Mouse (Mus musculus) hematopoietic stem cell, adult 5-6 weeks (primary cell): ENCODE results near the gene Ltb. TPM values are rescaled to one million over a fixed set of nuclear protein-coding genes. Genes with fewer than 3 reads are reported as not detected.

Source experiments
- ATAC-seq, 2 experiments: fragments of 125-278 bp in 1 of 2; replicated peaks in 1 of 2; 2 replicates each; pipeline ENCODE4 v1.8.0; 2016 to 2017; ENCODE audit warnings: inconsistent platforms in 2 of 2, mild to moderate bottlenecking in 2 of 2, moderate number of reproducible peaks in 2 of 2, low read depth in 1 of 2, moderate TSS enrichment in 1 of 2; ENCODE audit not compliant: low FRiP score in 2 of 2, poor library complexity in 2 of 2, severe bottlenecking in 2 of 2, insufficient read depth in 1 of 2, low TSS enrichment in 1 of 2
- total RNA-seq: library from RNA; stranded (forward); fragments of 172-1452, 232-1000 nt; gene quantifications from 2 replicates; pipeline ENCODE4 v1.2.3, GENCODE M21; 2017

Gene Ltb
- total RNA-seq, 1 experiment from 2014 or later, result 31.4 TPM

- peak; percentile 42 to 54; a peak in 3 of 4 replicates for ATAC-seq
Observed at GRCm38 (mm10) chr17:35185639-35186611, 8.3 kb upstream of the Ltb start.

GRCm38 (mm10) chr17:35186681-35187080, 7.6 kb upstream of the Ltb start:
- peak; percentile 46 to 63; a peak in 3 of 4 replicates for ATAC-seq

GRCm38 (mm10) chr17:35187345-35187744, 6.9 kb upstream of the Ltb start:
- ATAC-seq, result no peak

- ATAC-seq, result no peak; a peak in 1 of 4 replicates
Observed at GRCm38 (mm10) chr17:35187959-35188610, 6.2 kb upstream of the Ltb start, which contains the start of gene Lst1. Lst1 (minus strand) TSS chr17:35188439.

GRCm38 (mm10) chr17:35189186-35189585, 5.1 kb upstream of the Ltb start:
- peak; percentile 38 to 65 for ATAC-seq

- 0 out of 4 replicates have a peak, but pooled peaks have one; percentile 12 to 14 for ATAC-seq
Observed at GRCm38 (mm10) chr17:35190096-35190495, 4.1 kb upstream of the Ltb start.

GRCm38 (mm10) chr17:35191723-35192122, 2.5 kb upstream of the Ltb start:
- no peak for ATAC-seq

- peak in 1 of 2 experiments; percentile 41; a peak in 2 of 4 replicates for ATAC-seq
Observed at GRCm38 (mm10) chr17:35192924-35193323, 1.3 kb upstream of the Ltb start.

GRCm38 (mm10) chr17:35194844-35195630, 798 bp downstream of the Ltb start:
- no peak for ATAC-seq

- peak; percentile 68 to 75 for ATAC-seq
Observed at GRCm38 (mm10) chr17:35195631-35196320, 1.5 kb downstream of the Ltb start.

GRCm38 (mm10) chr17:35196321-35196641, 2.0 kb downstream of the Ltb start:
- ATAC-seq, result no peak

GRCm38 (mm10) chr17:35197126-35197525, 2.9 kb downstream of the Ltb start:
- ATAC-seq, result no peak

GRCm38 (mm10) chr17:35198029-35198428, 3.8 kb downstream of the Ltb start:
- no peak for ATAC-seq

GRCm38 (mm10) chr17:35198946-35199345, 4.7 kb downstream of the Ltb start:
- ATAC-seq, result no peak

- ATAC-seq, result peak; percentile 71 to 85
Observed at GRCm38 (mm10) chr17:35200398-35200797, 6.2 kb downstream of the Ltb start.

- ATAC-seq, result no peak
Observed at GRCm38 (mm10) chr17:35201128-35201527, 6.9 kb downstream of the Ltb start.

- peak; percentile 57 to 61 for ATAC-seq
Observed at GRCm38 (mm10) chr17:35201787-35202186, 7.5 kb downstream of the Ltb start, which contains the start of gene Tnf. Tnf (minus strand) TSS chr17:35202007.
